Mouse (Mus musculus) cortical plate, adult 2 months (tissue): ENCODE results near the gene Ckap4.
A peak's percentile ranks its signal among the peaks of the same experiment; 100 is the strongest.

Experiments
- CTCF ChIP-seq: fragments of 200-500 bp; IDR thresholded peaks from 2 replicates; pipeline ENCODE4 v1.5.1; 2011; ENCODE audit warnings: mild to moderate bottlenecking, control low read depth, low read length; ENCODE audit not compliant: insufficient read depth; ENCODE audit errors: extremely low read depth
- POLR2A ChIP-seq: fragments of 200-500 bp; IDR thresholded peaks from 2 replicates; pipeline ENCODE4 v1.6.1; 2011; ENCODE audit warnings: mild to moderate bottlenecking, low read length, control low read depth; ENCODE audit not compliant: insufficient read depth; ENCODE audit errors: extremely low read depth

GRCm38 (mm10) chr10:84542802-84543658, 9.2 kb upstream of the Ckap4 start:
- no peak for TF ChIP-seq POLR2A
- TF ChIP-seq CTCF = 0 out of 2 replicates have a peak, but pooled peaks have one; percentile 10
